Comparison of ENCODE assay signal across 25 mouse cellular contexts in the genomic region with DNA sequence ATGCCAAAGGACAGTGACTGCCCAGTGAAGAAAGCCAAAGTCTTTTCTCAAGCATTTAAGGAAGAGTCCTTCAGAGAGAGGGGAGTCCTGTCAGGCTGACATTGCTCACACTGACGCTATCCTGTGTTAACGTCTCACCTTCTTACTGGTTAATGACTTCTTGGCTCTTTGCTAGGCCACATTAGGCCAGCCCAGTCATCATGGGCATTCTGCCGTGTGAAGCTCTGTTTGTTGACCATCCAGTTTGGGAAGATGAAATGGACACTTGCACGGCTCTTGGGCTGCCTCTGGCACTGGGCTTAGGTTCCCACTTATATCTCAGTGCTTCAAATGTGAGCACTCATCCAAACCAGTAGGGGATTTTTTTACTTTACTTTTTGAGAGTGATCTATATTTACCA.
"Had no signal": no experiment of that assay in that cellular context is flagged by ENCODE, and none has a peak within 500 bp of the region (broad histone marks: within the 10 kb centered on the region; RNA-seq: fewer than 3 reads in every experiment).

No protein-coding gene starts in this region.

- H3K27me3 ChIP-seq: heart, embryonic 13.5 days; heart, embryonic 15.5 days; hindbrain, embryonic 13.5 days; hindbrain, embryonic 15.5 days; kidney, embryonic 15.5 days; limb, embryonic 15.5 days; liver, embryonic 12.5 days had no signal

- H3K4me2 ChIP-seq: heart, embryonic 11.5 days; heart, embryonic 13.5 days; heart, embryonic 15.5 days; hindbrain, embryonic 13.5 days; hindbrain, embryonic 15.5 days; kidney, embryonic 15.5 days; limb, embryonic 13.5 days; limb, embryonic 15.5 days; liver, embryonic 12.5 days had no signal

- ATAC-seq: forebrain, postnatal 0 days; hindbrain, postnatal 0 days; intestine, embryonic 16.5 days; liver, embryonic 12.5 days had no signal

- H3K27ac ChIP-seq: heart, embryonic 13.5 days; heart, embryonic 15.5 days; hindbrain, embryonic 13.5 days; hindbrain, embryonic 15.5 days; hindbrain, postnatal 0 days; kidney, embryonic 15.5 days; kidney, postnatal 0 days; limb, embryonic 13.5 days; limb, embryonic 15.5 days; liver, embryonic 12.5 days; liver, embryonic 14.5 days had no signal

- H3K36me3 ChIP-seq: heart, embryonic 13.5 days; heart, embryonic 15.5 days; hindbrain, embryonic 13.5 days; hindbrain, embryonic 15.5 days; kidney, embryonic 15.5 days; limb, embryonic 13.5 days; limb, embryonic 15.5 days; liver, embryonic 12.5 days had no signal

- H3K4me3 ChIP-seq: heart, embryonic 13.5 days; heart, embryonic 15.5 days; hindbrain, embryonic 13.5 days; hindbrain, embryonic 15.5 days; kidney, embryonic 15.5 days; limb, embryonic 13.5 days; limb, embryonic 15.5 days; liver, embryonic 12.5 days had no signal

- H3K9ac ChIP-seq: forebrain, postnatal 0 days; heart, embryonic 13.5 days; heart, embryonic 15.5 days; hindbrain, embryonic 13.5 days; hindbrain, embryonic 15.5 days; kidney, embryonic 15.5 days; limb, embryonic 13.5 days; limb, embryonic 15.5 days; liver, embryonic 12.5 days; liver, embryonic 14.5 days had no signal

- H3K4me1 ChIP-seq: heart, embryonic 15.5 days; kidney, embryonic 15.5 days; liver, embryonic 12.5 days had no signal

- H3K9me3 ChIP-seq: heart, embryonic 13.5 days; heart, embryonic 15.5 days; hindbrain, embryonic 13.5 days; hindbrain, embryonic 15.5 days; kidney, embryonic 15.5 days; limb, embryonic 15.5 days; liver, embryonic 12.5 days had no signal

- DNase-seq: forebrain, postnatal 0 days; heart, adult 11 months; heart, postnatal 14 days; heart, postnatal 36 days; kidney, adult 11 months; kidney, adult 2 months; kidney, adult 9 months; kidney, postnatal 14 days; kidney, postnatal 36 days; layer of hippocampus, adult 9-11 months; layer of hippocampus, postnatal 36 days; left cerebral cortex, postnatal 4 days had no signal
